Mouse (Mus musculus) limb, embryonic 15.5 days (tissue): ENCODE results near the gene H2-K1. TPM values are rescaled to one million over a fixed set of nuclear protein-coding genes. Genes with fewer than 3 reads are reported as not detected.
"Not testable (repeated sequence)": the region's sequence is repeated elsewhere in the genome, so short reads cannot be mapped to it uniquely, and the experiment has no call there.

Experiments used
- ATAC-seq: fragments of 200-750 bp; cut with Nextera tagmentation; 2 replicates; pipeline ENCODE4 v1.8.0; 2017; ENCODE audit warnings: low read depth, moderate TSS enrichment; ENCODE audit not compliant: insufficient number of reproducible peaks, low FRiP score, low TSS enrichment
- H3K27ac ChIP-seq: fragments of 300-500 bp; sonication (generic); 2 replicates; pipeline ENCODE4 v1.5.1; 2015; ENCODE audit warnings: moderate library complexity, mild to moderate bottlenecking, inconsistent platforms
- H3K27me3 ChIP-seq: fragments of 300-500 bp; sonication (generic); 2 replicates; pipeline ENCODE4 v1.6.1; 2015; ENCODE audit warnings: inconsistent platforms
- H3K36me3 ChIP-seq: fragments of 300-500 bp; sonication (generic); 2 replicates; pipeline ENCODE4 v1.6.1; 2015; ENCODE audit warnings: inconsistent platforms
- H3K4me1 ChIP-seq: fragments of 300-500 bp; sonication (generic); 2 replicates; pipeline ENCODE4 v1.6.1; 2015; ENCODE audit warnings: inconsistent platforms
- H3K4me2 ChIP-seq: fragments of 300-500 bp; sonication (generic); 2 replicates; pipeline ENCODE4 v1.6.1; 2015; ENCODE audit warnings: mild to moderate bottlenecking, inconsistent platforms
- H3K4me3 ChIP-seq: fragments of 300-500 bp; sonication (generic); 2 replicates; pipeline ENCODE4 v1.5.1; 2015; ENCODE audit warnings: mild to moderate bottlenecking, inconsistent platforms
- H3K9ac ChIP-seq: fragments of 300-500 bp; sonication (generic); 2 replicates; pipeline ENCODE4 v1.6.1; 2015; ENCODE audit warnings: inconsistent platforms
- H3K9me3 ChIP-seq: fragments of 300-500 bp; sonication (generic); 2 replicates; pipeline ENCODE4 v1.6.1; 2016; ENCODE audit warnings: inconsistent platforms
- WGBS: fragments of 180-500 bp; shearing (Covaris S2); methylation state at CpG from one replicate; pipeline ENCODE4 v1.1.7; 2015; 5-methylcytosine and 5-hydroxymethylcytosine counted together
- polyA plus RNA-seq: library from polyadenylated mRNA; unstranded; fragments of >200 nt; fragmentation: Nextera tagmentation; extraction: Ambion mirVana; gene quantifications from 2 replicates; pipeline ENCODE4 v1.2.1, GENCODE M21; 2015

H2-K1 gene
- polyA plus RNA-seq, 1 experiment from 2014 or later = 25.5 TPM

GRCm38 (mm10) chr17:34000796-34001195, 649 bp upstream of the H2-K1 start:
- H3K9ac ChIP-seq, ATAC-seq, H3K36me3 ChIP-seq, H3K4me3 ChIP-seq, H3K27ac ChIP-seq, H3K4me2 ChIP-seq, H3K9me3 ChIP-seq: not testable (repeated sequence)
- peaks cover 62% of the 10 kb centered on the region for H3K27me3 ChIP-seq
- 56% methylated on average over 2 of the region's 2 CpGs for WGBS
- peaks cover 14% of the 10 kb centered on the region for H3K4me1 ChIP-seq

- Histone ChIP-seq H3K36me3 (no peaks in the 10 kb centered on the region), H3K9me3 (no peaks in the 10 kb centered on the region), H3K4me1 (peaks cover 14% of the 10 kb centered on the region), H3K27ac (no peak overlapping the region), H3K27me3 (peaks cover 59% of the 10 kb centered on the region), H3K4me2 (peak overlapping the region; percentile 96), H3K4me3 (peak overlapping the region; percentile 52), H3K9ac (peak overlapping the region; percentile 42; the same call in 1 of the 2 replicates)
- 2% methylated on average over 80 of the region's 87 CpGs for WGBS
- ATAC-seq = no peak
Observed at GRCm38 (mm10) chr17:33999341-34000149, 602 bp downstream of the H2-K1 start.

- not testable (repeated sequence) for ATAC-seq, H3K4me2 ChIP-seq, H3K27ac ChIP-seq, H3K4me3 ChIP-seq, H3K36me3 ChIP-seq, H3K9ac ChIP-seq, H3K9me3 ChIP-seq
- Histone ChIP-seq H3K27me3 (peaks cover 59% of the 10 kb centered on the region), H3K4me1 (peaks cover 14% of the 10 kb centered on the region)
- 47% methylated on average over 5 of the region's 5 CpGs for WGBS
Observed at GRCm38 (mm10) chr17:33998697-33999096, 1.4 kb downstream of the H2-K1 start.

DNA sequence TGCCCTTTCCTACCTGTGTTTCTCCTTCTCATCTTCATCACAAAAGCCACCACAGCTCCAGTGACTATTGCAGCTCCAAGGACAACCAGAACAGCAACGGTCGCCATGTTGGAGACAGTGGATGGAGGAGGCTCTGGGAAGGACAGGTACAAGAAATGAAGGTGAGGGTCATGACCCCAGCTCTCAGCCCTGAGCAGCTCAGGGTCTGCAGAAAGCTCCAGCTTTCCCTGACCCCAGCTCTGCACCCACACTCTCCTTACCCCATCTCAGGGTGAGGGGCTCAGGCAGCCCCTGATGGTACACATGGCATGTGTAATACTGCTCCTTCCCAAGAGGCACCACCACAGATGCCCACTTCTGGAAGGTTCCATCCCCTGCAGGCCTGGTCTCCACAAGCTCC, 3.1 kb downstream of the H2-K1 start:
- H3K4me2 ChIP-seq, ATAC-seq, H3K9me3 ChIP-seq, H3K4me3 ChIP-seq, H3K36me3 ChIP-seq, H3K9ac ChIP-seq, H3K27ac ChIP-seq: not testable (repeated sequence)
- H3K27me3 ChIP-seq = peaks cover 54% of the 10 kb centered on the region
- peaks cover 14% of the 10 kb centered on the region for H3K4me1 ChIP-seq
- WGBS = 90% methylated on average over 2 of the region's 2 CpGs

- no peak for ATAC-seq
- Histone ChIP-seq H3K4me2 (no peak overlapping the region), H3K27me3 (peaks cover 40% of the 10 kb centered on the region), H3K4me1 (peaks cover 14% of the 10 kb centered on the region), H3K9ac (no peak overlapping the region), H3K36me3 (no peaks in the 10 kb centered on the region), H3K4me3 (no peak overlapping the region), H3K9me3 (no peaks in the 10 kb centered on the region), H3K27ac (no peak overlapping the region)
- WGBS = 21% methylated on average over 3 of the region's 3 CpGs
Observed at GRCm38 (mm10) chr17:33995651-33996050, 4.5 kb downstream of the H2-K1 start.

DNA sequence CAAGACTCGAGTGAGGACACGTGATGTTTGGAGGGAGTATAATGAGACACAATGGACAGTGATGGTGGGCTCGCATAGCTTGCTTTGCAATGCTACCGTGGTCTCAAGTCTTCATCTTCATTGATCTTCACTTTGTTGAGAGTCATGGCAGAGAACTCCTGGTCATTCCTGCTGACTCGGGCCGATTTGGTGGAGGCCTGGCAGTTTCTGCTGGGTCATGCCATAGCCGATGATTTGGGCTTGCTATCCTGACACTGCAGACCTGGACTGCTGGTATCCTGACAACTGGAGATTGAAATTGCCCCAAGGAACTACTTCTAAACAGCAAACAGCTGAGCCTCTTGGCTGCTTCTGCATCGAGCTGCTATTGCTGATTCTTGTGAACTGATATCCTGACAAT, 5.2 kb downstream of the H2-K1 start:
- H3K27ac ChIP-seq = no peak overlapping the region
- peaks cover 33% of the 10 kb centered on the region for H3K27me3 ChIP-seq
- no peaks in the 10 kb centered on the region for H3K9me3 ChIP-seq
- H3K4me1 ChIP-seq = peaks cover 9% of the 10 kb centered on the region
- no peak overlapping the region for H3K4me3 ChIP-seq
- no peak for ATAC-seq
- WGBS = 88% methylated on average over 8 of the region's 8 CpGs
- no peak overlapping the region for H3K4me2 ChIP-seq
- H3K9ac ChIP-seq = no peak overlapping the region
- no peaks in the 10 kb centered on the region for H3K36me3 ChIP-seq

GRCm38 (mm10) chr17:33991788-33992664, 8.1 kb downstream of the H2-K1 start:
- Histone ChIP-seq H3K9ac (no peak overlapping the region), H3K27ac (no peak overlapping the region), H3K36me3 (no peaks in the 10 kb centered on the region), H3K4me3 (no peak overlapping the region), H3K9me3 (no peaks in the 10 kb centered on the region), H3K27me3 (peaks cover 6% of the 10 kb centered on the region), H3K4me2 (no peak overlapping the region), H3K4me1 (no peaks in the 10 kb centered on the region)
- ATAC-seq = no peak
- 30% methylated on average over 10 of the region's 10 CpGs for WGBS

- H3K27ac ChIP-seq, ATAC-seq, H3K9ac ChIP-seq, H3K9me3 ChIP-seq, H3K36me3 ChIP-seq: not testable (repeated sequence)
- H3K4me1 ChIP-seq = peaks cover 24% of the 10 kb centered on the region
- H3K4me3 ChIP-seq = peak overlapping the region; percentile 52; the same call in 1 of the 2 replicates
- peaks cover 37% of the 10 kb centered on the region for H3K27me3 ChIP-seq
- peak overlapping the region; percentile 67; the same call in 1 of the 2 replicates for H3K4me2 ChIP-seq
- WGBS = 9% methylated on average over 8 of the region's 8 CpGs
Observed at GRCm38 (mm10) chr17:33982136-33982535, 18.0 kb downstream of the H2-K1 start.

DNA sequence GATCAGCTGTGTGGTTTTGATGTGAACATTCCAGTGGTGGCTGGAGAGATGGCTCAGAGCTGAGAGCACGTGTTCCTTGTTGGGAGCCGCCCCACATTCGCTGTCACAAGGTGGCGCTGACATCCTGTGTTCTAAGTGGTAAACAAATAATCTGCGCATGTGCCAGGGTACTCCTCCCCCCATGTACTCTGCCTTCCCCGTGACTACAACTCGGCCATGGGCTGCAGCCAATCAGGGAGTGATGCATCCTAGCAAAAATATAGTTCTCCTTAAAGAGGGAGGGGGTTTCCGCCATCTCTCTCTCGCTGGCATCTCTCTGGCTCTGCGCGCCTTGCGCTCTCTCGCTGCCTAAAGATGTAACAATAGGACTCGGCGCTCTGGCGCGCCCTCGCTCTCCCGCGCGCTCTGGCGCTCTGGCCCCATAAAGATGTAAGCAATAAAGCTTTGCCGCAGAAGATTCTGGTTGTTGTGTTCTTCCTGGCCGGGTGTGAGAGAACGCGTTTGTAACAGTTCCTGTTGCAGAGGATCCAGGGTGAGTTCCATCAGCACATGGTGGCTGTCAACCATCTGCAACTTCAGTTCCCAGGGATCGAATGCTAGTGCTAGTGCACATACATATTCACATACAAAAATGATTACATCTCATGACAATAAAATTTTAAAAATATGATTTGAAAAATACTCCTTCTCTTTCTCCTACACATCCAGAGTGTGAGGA, 18.8 kb downstream of the H2-K1 start:
- peak overlapping the region; percentile 67 for H3K4me2 ChIP-seq
- WGBS = under 1% methylated on average over 27 of the region's 27 CpGs
- not testable (repeated sequence) for H3K9ac ChIP-seq, H3K9me3 ChIP-seq, H3K36me3 ChIP-seq
- H3K4me1 ChIP-seq = peaks cover 24% of the 10 kb centered on the region
- ATAC-seq = peak; percentile 87
- H3K27me3 ChIP-seq = peaks cover 45% of the 10 kb centered on the region
- H3K4me3 ChIP-seq = peak overlapping the region; percentile 52
- H3K27ac ChIP-seq = peak overlapping the region; percentile 91

DNA sequence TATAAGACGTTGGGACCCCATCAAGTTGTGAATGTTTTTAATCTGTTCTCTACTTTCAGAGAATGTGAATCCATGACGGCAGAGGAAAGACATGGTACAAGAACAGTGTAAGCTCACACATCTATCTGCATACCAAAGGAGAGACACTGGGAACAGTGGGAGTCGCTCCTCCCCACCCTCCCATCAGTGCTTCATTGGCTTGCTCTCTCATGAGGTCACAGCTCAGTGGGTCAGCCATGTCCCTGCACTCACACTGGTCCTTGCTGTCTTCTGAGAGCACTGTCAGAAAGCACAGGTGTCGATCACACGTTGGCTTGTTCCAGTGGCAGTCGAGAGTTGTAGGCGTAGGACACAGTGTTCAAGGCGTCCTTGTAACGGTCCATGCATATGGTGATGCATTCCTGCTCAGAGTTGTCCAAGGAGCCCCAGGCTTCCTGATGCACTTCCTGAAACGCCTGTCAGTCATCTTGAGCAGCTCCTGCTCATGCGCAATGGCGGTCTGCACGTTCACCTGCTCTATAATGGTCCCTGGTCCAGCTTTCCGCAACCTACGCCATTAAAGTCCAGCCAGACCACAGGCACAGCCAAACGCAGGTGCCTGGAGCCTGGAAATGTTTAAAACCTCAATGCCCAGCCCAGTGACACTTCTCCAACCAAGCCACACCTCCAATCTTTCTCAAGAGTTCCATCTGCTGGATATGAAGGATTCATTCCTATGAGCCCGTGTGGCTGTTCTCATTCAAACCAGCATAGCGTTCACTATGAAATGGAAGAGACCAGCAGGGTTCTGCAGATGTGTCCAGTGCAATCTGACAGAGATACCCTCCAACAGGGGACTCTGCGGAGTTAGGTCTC, 19.7 kb downstream of the H2-K1 start:
- no peak overlapping the region for H3K9ac ChIP-seq
- H3K36me3 ChIP-seq = no peaks in the 10 kb centered on the region
- peak overlapping the region; percentile 52; the same call in 1 of the 2 replicates for H3K4me3 ChIP-seq
- no peaks in the 10 kb centered on the region for H3K9me3 ChIP-seq
- H3K4me1 ChIP-seq = peaks cover 24% of the 10 kb centered on the region
- no peak for ATAC-seq
- H3K4me2 ChIP-seq = peak overlapping the region; percentile 67
- WGBS = 74% methylated on average over 19 of the region's 19 CpGs
- peak overlapping the region; percentile 54 for H3K27ac ChIP-seq
- H3K27me3 ChIP-seq = peaks cover 54% of the 10 kb centered on the region

- H3K9me3 ChIP-seq = no peaks in the 10 kb centered on the region
- H3K27me3 ChIP-seq = peaks cover 55% of the 10 kb centered on the region
- ATAC-seq = no peak
- 69% methylated on average over 6 of the region's 6 CpGs for WGBS
- H3K4me2 ChIP-seq = no peak overlapping the region
- H3K4me1 ChIP-seq = peaks cover 24% of the 10 kb centered on the region
- no peak overlapping the region for H3K27ac ChIP-seq
- H3K4me3 ChIP-seq = no peak overlapping the region
- no peaks in the 10 kb centered on the region for H3K36me3 ChIP-seq
- no peak overlapping the region for H3K9ac ChIP-seq
Observed at GRCm38 (mm10) chr17:33979512-33980050, 20.6 kb downstream of the H2-K1 start.
